Mouse (Mus musculus): ENCODE measurements around the gene Neo1.

Gene Neo1

DNA sequence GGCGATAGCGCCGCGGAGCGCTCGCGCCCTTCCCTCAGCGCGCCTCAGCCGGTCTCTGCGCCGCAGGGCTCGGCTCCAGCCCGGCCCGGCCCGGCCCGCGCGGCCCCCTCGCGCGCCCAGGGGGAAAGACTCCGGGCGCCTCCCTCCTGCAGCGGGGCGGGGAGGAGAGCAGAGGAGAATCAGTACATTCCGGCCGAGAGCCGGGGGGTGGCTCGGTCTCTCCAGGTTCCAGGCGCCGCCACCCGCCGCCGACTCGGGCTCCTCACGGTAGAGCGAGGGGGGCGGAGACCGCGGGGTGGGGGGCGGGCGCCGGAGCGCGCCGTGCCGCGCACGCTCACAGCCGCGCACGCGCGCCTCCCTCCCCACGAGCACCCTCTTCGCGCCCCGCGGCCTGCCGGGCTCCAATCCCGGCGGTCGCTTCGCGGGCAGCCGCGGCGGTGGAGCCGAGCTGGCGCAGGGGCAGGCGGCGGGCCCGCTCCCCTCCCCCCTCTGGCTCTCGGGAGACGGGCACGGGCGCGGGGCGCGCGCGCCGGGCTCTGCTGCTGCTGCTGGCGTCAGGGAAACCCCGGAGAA, at the start of gene Neo1:
Neo1 (minus strand) TSS at position 283 of the 573 bp plus-strand sequence.
- DNase-seq (ENCODE audit: low read depth, low spot score), result peak; percentile 36

DNA sequence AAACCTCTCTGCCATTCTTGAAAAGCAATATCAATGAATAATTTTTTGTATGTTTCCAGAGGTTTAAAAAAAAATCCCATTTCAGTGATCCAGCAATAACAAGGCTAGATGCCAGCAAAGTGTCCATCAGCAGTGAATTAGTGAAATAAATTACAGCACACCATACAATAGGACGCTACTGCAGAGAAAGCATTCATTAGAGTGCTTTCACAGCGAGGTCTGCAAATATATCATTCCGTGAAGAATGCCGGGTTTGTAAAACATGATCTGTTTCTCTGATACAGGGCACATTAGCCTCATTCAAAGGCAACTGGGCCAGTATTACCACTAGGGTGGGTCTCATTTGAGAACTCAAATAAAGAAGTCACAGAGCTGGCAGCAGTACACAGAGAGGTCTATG, 39.4 kb upstream of the Neo1 start:
- DNase-seq (ENCODE audit: low read depth, low spot score), result no peak

GRCm38 (mm10) chr9:59073887-59074286, 37.6 kb upstream of the Neo1 start:
- DNase-seq (ENCODE audit: low read depth, low spot score), result no peak

- no peak for DNase-seq (ENCODE audit: low read depth, low spot score)
Observed at GRCm38 (mm10) chr9:59072076-59072777, 36.0 kb upstream of the Neo1 start.

- no peak for DNase-seq (ENCODE audit: low read depth, low spot score)
Observed at GRCm38 (mm10) chr9:59071220-59071977, 35.2 kb upstream of the Neo1 start.

- DNase-seq (ENCODE audit: low read depth, low spot score), result no peak
Observed at GRCm38 (mm10) chr9:59070216-59070615, 34.0 kb upstream of the Neo1 start.

DNA sequence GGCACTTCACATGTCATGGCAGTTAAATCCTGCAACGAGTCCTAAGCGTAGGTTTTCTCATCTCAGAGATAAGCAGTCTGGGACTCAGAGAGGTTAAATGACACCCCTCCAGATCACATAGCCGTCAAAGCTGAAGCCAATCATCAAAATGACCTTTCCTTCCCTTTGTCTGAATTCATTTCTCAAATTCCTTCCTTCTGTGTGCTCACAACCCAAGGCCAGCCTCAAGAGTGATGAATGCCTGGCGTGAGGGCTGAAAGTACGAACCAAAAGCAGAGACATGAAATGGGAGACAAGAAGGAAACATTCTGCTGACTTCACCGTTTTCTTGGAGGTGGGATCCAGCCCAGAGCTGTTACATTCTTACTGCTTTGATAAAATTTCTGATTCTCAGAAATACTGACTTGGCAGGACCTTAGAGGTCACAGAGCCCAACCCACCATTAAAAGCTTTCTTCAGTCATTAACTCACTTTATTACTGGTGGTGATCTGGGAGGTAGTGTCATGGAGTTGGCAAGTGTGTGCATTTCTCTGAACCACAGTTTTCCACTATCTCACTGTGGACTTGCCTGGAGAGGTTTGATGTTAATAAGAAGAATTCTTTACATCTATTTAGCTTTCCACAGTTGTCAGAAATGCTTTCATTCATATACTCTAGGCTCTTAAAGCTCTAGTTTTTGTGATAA, 29.5 kb upstream of the Neo1 start:
- no peak for DNase-seq (ENCODE audit: low read depth, low spot score)

- no peak for DNase-seq (ENCODE audit: low read depth, low spot score)
Observed at GRCm38 (mm10) chr9:59062409-59062808, 26.2 kb upstream of the Neo1 start.

DNA sequence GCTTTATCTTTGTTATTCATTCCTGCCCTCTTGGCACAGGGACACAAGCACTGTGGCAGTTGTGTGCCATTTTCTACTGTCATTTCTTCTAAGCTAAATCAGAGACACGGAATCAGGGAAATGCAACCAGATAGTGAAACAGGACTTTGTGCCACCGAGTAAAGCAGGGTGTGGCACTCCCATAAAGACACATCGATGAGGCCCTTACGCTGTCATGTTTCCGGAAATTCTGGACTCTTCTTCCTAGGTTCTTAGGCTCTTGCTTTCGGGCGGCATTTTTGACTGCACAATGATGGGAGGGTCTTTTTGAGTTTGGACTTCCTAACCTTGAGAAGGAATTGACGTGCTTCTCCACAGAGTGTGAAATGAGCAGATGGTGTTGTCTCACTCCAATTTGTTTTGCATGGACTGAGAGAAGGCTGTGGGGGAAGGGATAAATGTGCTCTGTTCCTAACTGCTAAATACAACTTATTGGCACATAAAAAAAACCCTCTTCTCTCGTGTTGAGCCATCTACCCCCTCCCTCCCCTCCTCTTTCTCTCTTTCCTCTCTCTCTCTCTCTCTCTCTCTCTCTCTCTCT, 23.9 kb upstream of the Neo1 start:
- DNase-seq (ENCODE audit: low read depth, low spot score), result no peak

DNA sequence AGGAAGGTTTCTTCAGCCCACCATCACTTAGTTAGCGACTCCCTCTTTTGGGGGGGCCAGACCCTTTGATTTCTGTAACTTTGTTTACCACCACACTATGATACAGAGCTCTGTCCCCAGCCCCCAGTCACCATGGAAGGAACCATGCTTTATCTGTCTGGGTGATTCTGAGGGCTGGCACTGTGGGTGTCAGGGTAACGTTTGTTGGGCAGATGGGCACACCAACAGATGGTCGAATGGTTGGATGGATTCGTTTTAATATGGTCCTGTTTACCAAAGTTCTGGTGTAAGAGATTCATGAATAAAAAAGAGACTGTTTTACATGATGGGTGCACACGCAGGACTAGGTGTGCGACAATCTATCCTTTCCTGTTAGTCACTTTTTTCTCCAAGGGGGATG, 22.9 kb upstream of the Neo1 start:
- DNase-seq (ENCODE audit: low read depth, low spot score), result no peak

- no peak for DNase-seq (ENCODE audit: low read depth, low spot score)
Observed at GRCm38 (mm10) chr9:59058060-59058459, 21.8 kb upstream of the Neo1 start.

DNA sequence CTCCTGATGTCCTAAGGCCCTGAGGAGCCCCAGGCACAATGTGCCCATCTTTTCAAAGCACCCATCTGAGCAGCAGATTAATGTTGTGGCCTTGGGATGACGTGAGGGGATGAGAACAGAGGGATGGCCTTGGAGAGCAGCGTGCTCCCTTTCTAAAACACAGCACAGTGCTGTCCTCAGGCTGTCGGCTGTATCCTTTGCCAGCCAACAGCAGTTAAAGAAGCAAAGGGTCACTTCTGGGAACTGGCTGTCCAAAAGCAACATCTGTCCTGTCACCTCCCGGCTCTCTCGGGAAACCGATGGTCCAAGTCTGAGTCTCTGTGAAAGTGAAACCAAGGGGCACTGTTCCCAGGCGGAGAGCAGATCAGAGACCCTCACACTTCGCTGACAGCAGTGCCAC, 20.0 kb upstream of the Neo1 start:
- no peak for DNase-seq (ENCODE audit: low read depth, low spot score)

DNA sequence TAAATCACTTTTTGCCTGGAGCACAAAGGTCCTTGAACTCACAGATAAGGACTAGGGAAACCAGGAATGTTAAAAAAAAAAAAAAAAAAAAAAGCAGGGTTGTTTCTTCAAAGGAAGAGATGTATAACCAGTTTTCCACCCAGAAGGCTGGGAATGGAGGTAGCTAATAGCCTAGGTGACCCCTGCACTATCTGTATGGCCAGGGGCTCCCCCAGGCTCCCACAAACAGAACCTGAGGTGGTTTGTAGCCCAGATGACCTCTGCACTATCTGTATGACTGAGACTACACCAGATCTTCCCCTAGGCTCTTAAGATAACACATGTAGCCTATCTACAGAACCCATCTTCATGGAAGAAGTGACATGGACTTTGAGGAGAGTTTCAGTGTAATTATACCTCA, 5.6 kb upstream of the Neo1 start:
- no peak for DNase-seq (ENCODE audit: low read depth, low spot score)

- no peak for DNase-seq (ENCODE audit: low read depth, low spot score)
Observed at GRCm38 (mm10) chr9:59036732-59037341, 596 bp upstream of the Neo1 start.

DNA sequence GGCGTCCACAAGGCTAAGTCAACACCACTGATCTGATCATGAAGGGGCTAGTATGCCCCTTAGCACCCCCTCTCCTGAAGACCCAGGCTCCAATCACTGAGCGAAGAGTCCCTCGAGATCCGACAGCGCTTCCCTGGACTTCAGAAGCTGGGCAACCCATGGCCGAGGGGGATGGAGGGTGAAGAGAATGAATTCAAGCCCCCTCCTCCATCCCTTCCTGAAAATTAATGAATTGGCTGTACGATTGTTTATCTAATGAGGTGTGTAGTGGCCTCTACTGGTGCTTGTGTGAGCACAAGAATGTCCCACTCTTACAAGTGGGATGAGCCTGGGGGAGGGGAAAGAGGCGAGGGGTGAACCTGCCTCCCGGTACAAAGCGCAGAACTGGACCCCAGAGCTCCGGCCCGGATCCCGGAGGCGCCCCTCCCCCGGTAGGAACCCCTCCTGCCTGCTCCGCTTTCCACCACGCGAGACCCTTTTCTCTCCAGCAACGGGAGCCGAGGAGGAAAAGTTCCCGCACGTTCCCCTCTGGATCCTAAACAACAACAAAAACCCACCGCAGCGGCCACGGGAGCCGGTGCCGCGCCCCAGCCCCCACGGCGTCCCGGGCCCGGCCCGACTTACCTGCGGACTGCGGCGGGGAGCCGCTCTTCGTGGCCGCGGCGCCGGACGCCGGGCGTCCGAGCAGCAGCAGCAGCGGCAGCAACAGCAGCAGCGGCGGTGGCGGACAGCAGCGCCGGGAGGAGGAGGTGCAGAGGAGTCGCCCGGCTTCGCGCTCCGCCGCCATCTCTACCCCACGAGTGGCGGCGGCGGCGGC, 691 bp downstream of the Neo1 start:
- DNase-seq (ENCODE audit: low read depth, low spot score), result peak; percentile 11

GRCm38 (mm10) chr9:59034836-59035235, 1.4 kb downstream of the Neo1 start:
- DNase-seq (ENCODE audit: low read depth, low spot score), result no peak

GRCm38 (mm10) chr9:59033492-59033891, 2.7 kb downstream of the Neo1 start:
- DNase-seq (ENCODE audit: low read depth, low spot score), result no peak

DNA sequence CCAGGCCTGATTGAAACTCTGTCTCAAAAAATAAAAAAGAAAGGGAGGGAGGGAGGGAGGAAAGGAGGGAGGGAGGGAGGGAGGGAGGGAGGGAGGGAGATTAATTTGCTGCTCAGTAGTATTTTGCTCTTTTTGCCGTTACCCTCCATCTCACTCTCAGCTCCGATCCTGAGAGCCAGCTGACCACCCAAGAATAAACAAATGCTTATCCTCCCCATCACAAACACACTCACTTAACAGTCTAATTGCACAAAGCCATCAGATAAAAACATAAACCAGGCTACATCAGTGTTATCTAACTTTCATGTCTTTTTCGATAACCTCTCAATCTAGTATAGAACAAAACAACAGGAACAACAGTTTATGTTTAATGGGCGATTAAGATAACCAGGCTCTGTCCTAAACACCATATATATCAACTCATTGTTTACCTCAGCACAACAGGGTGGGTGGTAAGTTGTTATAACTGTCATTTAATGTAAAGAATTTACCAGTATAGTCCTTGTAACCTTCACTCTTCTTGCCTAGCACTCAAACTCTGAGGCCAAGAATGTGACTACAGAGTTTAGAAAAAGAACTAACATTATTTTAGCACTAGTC, 11.9 kb downstream of the Neo1 start:
- DNase-seq (ENCODE audit: low read depth, low spot score), result no peak

DNA sequence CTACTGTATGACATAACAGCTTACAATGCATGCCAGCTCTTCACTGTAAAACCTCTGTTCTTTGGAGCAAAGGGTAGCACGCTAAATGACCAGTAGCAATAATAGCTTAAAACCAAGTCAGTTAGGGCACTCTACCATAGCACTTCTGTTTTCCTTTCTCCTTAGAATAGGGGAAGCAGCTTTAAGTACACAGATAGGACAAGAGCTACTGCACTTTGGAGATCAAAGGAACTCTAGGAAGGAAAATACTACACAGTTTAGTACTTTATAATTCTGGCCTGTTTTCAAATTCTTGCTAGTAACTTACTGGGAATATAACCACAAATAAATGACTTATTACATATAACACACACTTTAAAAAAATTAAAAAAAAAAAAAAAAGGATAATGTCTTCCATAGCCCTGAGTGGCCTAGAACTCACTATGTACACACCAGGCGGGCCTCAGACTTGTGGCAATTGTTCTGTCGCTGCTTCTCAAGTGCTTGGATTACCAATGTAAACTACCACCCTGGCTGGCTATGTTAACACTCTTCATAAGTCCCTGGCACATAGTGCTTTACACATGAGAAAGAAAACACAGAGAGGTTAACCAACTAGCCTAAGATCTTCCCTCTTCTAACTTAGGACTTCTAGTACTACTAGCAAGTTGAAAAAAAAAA, 20.1 kb downstream of the Neo1 start:
- DNase-seq (ENCODE audit: low read depth, low spot score), result no peak

GRCm38 (mm10) chr9:59013365-59013764, 22.9 kb downstream of the Neo1 start:
- DNase-seq (ENCODE audit: low read depth, low spot score), result peak; percentile 40
